Mouse (Mus musculus): Measurements from ENCODE around the gene Nfkb2. TPM values are rescaled to one million over a fixed set of nuclear protein-coding genes. Genes with fewer than 3 reads are reported as not detected.
A peak's percentile ranks its signal among the peaks of the same experiment; 100 is the strongest.

Nfkb2 gene
- polyA plus RNA-seq (2011; ENCODE audit: insufficient read depth, insufficient read length, low read depth, missing spikeins): 17.7 and 20.4 TPM in 2 replicates

DNA sequence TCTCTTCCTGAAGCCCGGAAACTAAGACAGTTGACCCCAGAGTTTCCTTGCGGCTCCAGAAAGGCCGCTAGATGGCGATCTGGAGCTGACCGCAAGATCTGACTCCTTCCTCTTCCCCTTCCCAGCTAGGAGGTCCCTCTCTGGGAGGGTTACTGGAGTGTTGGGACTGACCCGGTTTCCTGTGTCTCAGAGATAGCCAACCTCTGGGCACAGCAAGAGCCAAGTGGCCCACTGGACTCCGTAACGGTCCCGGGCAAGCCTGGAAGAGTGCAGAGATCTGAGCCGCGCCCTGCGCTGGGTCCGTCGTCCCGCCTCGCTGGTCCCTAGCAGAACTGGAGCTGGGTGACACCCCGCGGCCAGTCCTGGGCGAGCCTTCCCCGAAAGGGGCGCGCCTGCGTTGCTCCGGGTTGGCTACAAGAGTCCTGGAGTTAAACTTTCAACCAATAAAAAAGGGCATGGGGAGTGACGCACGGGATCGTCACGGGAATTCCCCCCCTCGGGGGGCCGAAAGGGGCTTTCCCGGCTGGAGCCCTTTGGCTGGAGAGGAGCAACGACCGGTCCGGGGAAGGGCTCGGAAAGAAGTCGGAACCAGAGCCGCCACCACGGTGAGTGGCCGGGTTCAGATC is at the start of gene Nfkb2:
Nfkb2 (plus strand) TSS at position 105 of the 626 bp plus-strand sequence.
- H3K9ac ChIP-seq (ENCODE audit: low read depth, poor library complexity, severe bottlenecking): peak within 1 kb of the TSS; percentile 57
- H3K4me1 ChIP-seq (ENCODE audit: control insufficient read depth, insufficient read depth, low read length): no peaks in the 10 kb centered on the region
- H3K9me3 ChIP-seq (replicated peaks; ENCODE audit: control insufficient read depth, insufficient read depth, low read length, poor library complexity, severe bottlenecking): no peaks in the 10 kb centered on the region
- H3K27ac ChIP-seq (ENCODE audit: insufficient read depth, low read length): no peak within 1 kb of the TSS
- no peaks in the 10 kb centered on the region for H3K27me3 ChIP-seq (ENCODE audit: control insufficient read depth, insufficient read depth, low read length, poor library complexity, severe bottlenecking)
- peak within 1 kb of the TSS; percentile 94 for H3K4me3 ChIP-seq (ENCODE audit: low read depth, low read length)
- TF ChIP-seq CTCF (IDR thresholded peaks at IDR 0.05; ENCODE audit: low read depth, low read length) (peak; percentile 87), POLR2A (IDR thresholded peaks at IDR 0.05; ENCODE audit: insufficient read depth, low read length) (no peak), EP300 (IDR thresholded peaks at IDR 0.05; ENCODE audit: insufficient read depth, low read depth, low read length) (no peak)
- H3K36me3 ChIP-seq (ENCODE audit: control insufficient read depth, insufficient read depth, low read length, poor library complexity, severe bottlenecking): no peaks in the 10 kb centered on the region

DNA sequence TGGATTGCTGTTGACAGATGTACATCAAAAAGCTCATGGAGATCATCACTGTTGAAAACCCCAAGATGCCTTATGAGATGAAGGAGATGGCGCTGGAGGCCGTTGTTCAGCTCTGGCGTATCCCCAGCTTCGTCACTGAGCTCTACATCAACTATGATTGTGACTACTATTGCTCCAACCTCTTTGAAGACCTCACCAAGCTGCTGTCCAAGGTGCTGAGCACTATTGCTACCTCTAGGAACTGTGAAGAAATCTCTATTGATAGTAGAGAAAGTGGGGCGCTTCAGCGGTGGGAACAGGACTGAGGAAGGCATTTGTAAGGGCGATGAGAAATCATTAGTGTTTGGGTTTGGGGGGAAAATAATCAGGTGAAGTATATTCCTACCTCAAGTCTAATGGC is 39.4 kb upstream of the Nfkb2 start:
- TF ChIP-seq CTCF (IDR thresholded peaks at IDR 0.05; ENCODE audit: low read depth, low read length): no peak
- no peak for TF ChIP-seq POLR2A (IDR thresholded peaks at IDR 0.05; ENCODE audit: insufficient read depth, low read length)
- TF ChIP-seq EP300 (IDR thresholded peaks at IDR 0.05; ENCODE audit: insufficient read depth, low read depth, low read length): no peak
- Histone ChIP-seq H3K27ac (ENCODE audit: insufficient read depth, low read length) (no peak overlapping the region), H3K4me1 (ENCODE audit: control insufficient read depth, insufficient read depth, low read length) (no peaks in the 10 kb centered on the region), H3K9me3 (replicated peaks; ENCODE audit: control insufficient read depth, insufficient read depth, low read length, poor library complexity, severe bottlenecking) (no peaks in the 10 kb centered on the region), H3K4me3 (ENCODE audit: low read depth, low read length) (no peak overlapping the region), H3K9ac (ENCODE audit: low read depth, poor library complexity, severe bottlenecking) (no peak overlapping the region), H3K27me3 (ENCODE audit: control insufficient read depth, insufficient read depth, low read length, poor library complexity, severe bottlenecking) (no peaks in the 10 kb centered on the region), H3K36me3 (ENCODE audit: control insufficient read depth, insufficient read depth, low read length, poor library complexity, severe bottlenecking) (peaks cover 12% of the 10 kb centered on the region)

GRCm38 (mm10) chr19:46275307-46275706 is 28.8 kb upstream of the Nfkb2 start:
- TF ChIP-seq CTCF (IDR thresholded peaks at IDR 0.05; ENCODE audit: low read depth, low read length) (peak; percentile 74), EP300 (IDR thresholded peaks at IDR 0.05; ENCODE audit: insufficient read depth, low read depth, low read length) (no peak), POLR2A (IDR thresholded peaks at IDR 0.05; ENCODE audit: insufficient read depth, low read length) (no peak)
- Histone ChIP-seq H3K9ac (ENCODE audit: low read depth, poor library complexity, severe bottlenecking) (no peak overlapping the region), H3K4me1 (ENCODE audit: control insufficient read depth, insufficient read depth, low read length) (no peaks in the 10 kb centered on the region), H3K27ac (ENCODE audit: insufficient read depth, low read length) (no peak overlapping the region), H3K27me3 (ENCODE audit: control insufficient read depth, insufficient read depth, low read length, poor library complexity, severe bottlenecking) (no peaks in the 10 kb centered on the region), H3K36me3 (ENCODE audit: control insufficient read depth, insufficient read depth, low read length, poor library complexity, severe bottlenecking) (no peaks in the 10 kb centered on the region), H3K4me3 (ENCODE audit: low read depth, low read length) (no peak overlapping the region), H3K9me3 (replicated peaks; ENCODE audit: control insufficient read depth, insufficient read depth, low read length, poor library complexity, severe bottlenecking) (no peaks in the 10 kb centered on the region)

GRCm38 (mm10) chr19:46282081-46282849 is 21.9 kb upstream of the Nfkb2 start:
- Histone ChIP-seq H3K4me1 (ENCODE audit: control insufficient read depth, insufficient read depth, low read length) (no peaks in the 10 kb centered on the region), H3K36me3 (ENCODE audit: control insufficient read depth, insufficient read depth, low read length, poor library complexity, severe bottlenecking) (no peaks in the 10 kb centered on the region; the same call in 1 of the 2 replicates), H3K4me3 (ENCODE audit: low read depth, low read length) (no peak overlapping the region), H3K27me3 (ENCODE audit: control insufficient read depth, insufficient read depth, low read length, poor library complexity, severe bottlenecking) (no peaks in the 10 kb centered on the region), H3K9me3 (replicated peaks; ENCODE audit: control insufficient read depth, insufficient read depth, low read length, poor library complexity, severe bottlenecking) (no peaks in the 10 kb centered on the region), H3K9ac (ENCODE audit: low read depth, poor library complexity, severe bottlenecking) (no peak overlapping the region), H3K27ac (ENCODE audit: insufficient read depth, low read length) (no peak overlapping the region)
- TF ChIP-seq EP300 (IDR thresholded peaks at IDR 0.05; ENCODE audit: insufficient read depth, low read depth, low read length) (no peak), CTCF (IDR thresholded peaks at IDR 0.05; ENCODE audit: low read depth, low read length) (peak; percentile 51)

- Histone ChIP-seq H3K27ac (ENCODE audit: insufficient read depth, low read length) (no peak overlapping the region), H3K9me3 (replicated peaks; ENCODE audit: control insufficient read depth, insufficient read depth, low read length, poor library complexity, severe bottlenecking) (no peaks in the 10 kb centered on the region), H3K4me1 (ENCODE audit: control insufficient read depth, insufficient read depth, low read length) (no peaks in the 10 kb centered on the region), H3K27me3 (ENCODE audit: control insufficient read depth, insufficient read depth, low read length, poor library complexity, severe bottlenecking) (no peaks in the 10 kb centered on the region), H3K9ac (ENCODE audit: low read depth, poor library complexity, severe bottlenecking) (no peak overlapping the region), H3K36me3 (ENCODE audit: control insufficient read depth, insufficient read depth, low read length, poor library complexity, severe bottlenecking) (no peaks in the 10 kb centered on the region; the same call in 1 of the 2 replicates), H3K4me3 (ENCODE audit: low read depth, low read length) (no peak overlapping the region)
- TF ChIP-seq POLR2A (IDR thresholded peaks at IDR 0.05; ENCODE audit: insufficient read depth, low read length) (no peak), CTCF (IDR thresholded peaks at IDR 0.05; ENCODE audit: low read depth, low read length) (no peak), EP300 (IDR thresholded peaks at IDR 0.05; ENCODE audit: insufficient read depth, low read depth, low read length) (no peak)
These were observed 19.4 kb upstream of the Nfkb2 start for GRCm38 (mm10) chr19:46284686-46285085.

DNA sequence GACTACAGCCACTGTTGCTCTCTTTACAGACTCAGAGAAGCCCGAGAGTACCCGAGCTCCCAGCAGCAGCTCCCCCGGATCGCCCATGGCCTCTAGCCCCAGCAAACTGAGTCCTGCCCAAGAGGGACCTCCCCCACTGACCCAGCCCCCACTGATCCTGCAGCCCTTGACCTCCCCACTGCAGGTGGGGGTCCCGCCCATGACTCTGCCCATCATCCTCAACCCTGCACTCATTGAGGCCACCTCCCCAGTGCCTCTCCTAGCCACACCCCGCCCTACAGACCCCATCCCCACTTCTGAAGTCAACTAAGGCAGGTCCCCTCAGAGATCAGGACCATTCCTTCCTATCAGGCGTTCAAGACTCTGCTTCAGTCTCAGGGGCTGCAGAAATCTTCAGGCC is 18.5 kb upstream of the Nfkb2 start:
- Histone ChIP-seq H3K9ac (ENCODE audit: low read depth, poor library complexity, severe bottlenecking) (no peak overlapping the region), H3K36me3 (ENCODE audit: control insufficient read depth, insufficient read depth, low read length, poor library complexity, severe bottlenecking) (no peaks in the 10 kb centered on the region; the same call in 1 of the 2 replicates), H3K4me3 (ENCODE audit: low read depth, low read length) (no peak overlapping the region), H3K4me1 (ENCODE audit: control insufficient read depth, insufficient read depth, low read length) (no peaks in the 10 kb centered on the region), H3K9me3 (replicated peaks; ENCODE audit: control insufficient read depth, insufficient read depth, low read length, poor library complexity, severe bottlenecking) (no peaks in the 10 kb centered on the region), H3K27me3 (ENCODE audit: control insufficient read depth, insufficient read depth, low read length, poor library complexity, severe bottlenecking) (no peaks in the 10 kb centered on the region), H3K27ac (ENCODE audit: insufficient read depth, low read length) (no peak overlapping the region)
- TF ChIP-seq POLR2A (IDR thresholded peaks at IDR 0.05; ENCODE audit: insufficient read depth, low read length): no peak
- no peak for TF ChIP-seq CTCF (IDR thresholded peaks at IDR 0.05; ENCODE audit: low read depth, low read length)
- no peak for TF ChIP-seq EP300 (IDR thresholded peaks at IDR 0.05; ENCODE audit: insufficient read depth, low read depth, low read length)
